Mouse (Mus musculus) gonadal fat pad, adult 2 months (tissue): ENCODE measurements around the gene Ythdf1. TPM values are rescaled to one million over a fixed set of nuclear protein-coding genes. Genes with fewer than 3 reads are reported as not detected.

Experiments
- DNase-seq: peaks from one replicate; pipeline ENCODE4 v3.0.0-alpha.2; 2012; ENCODE audit warnings: low read depth
- polyA plus RNA-seq: library from polyadenylated mRNA; depleted of rRNA; stranded (reverse); fragments of >200 nt; gene quantifications from 2 replicates; pipeline ENCODE4 v1.2.3, GENCODE M21; 2012; rRNA removed

Gene Ythdf1
- polyA plus RNA-seq: 42.2 and 45.4 TPM in 2 replicates

DNA sequence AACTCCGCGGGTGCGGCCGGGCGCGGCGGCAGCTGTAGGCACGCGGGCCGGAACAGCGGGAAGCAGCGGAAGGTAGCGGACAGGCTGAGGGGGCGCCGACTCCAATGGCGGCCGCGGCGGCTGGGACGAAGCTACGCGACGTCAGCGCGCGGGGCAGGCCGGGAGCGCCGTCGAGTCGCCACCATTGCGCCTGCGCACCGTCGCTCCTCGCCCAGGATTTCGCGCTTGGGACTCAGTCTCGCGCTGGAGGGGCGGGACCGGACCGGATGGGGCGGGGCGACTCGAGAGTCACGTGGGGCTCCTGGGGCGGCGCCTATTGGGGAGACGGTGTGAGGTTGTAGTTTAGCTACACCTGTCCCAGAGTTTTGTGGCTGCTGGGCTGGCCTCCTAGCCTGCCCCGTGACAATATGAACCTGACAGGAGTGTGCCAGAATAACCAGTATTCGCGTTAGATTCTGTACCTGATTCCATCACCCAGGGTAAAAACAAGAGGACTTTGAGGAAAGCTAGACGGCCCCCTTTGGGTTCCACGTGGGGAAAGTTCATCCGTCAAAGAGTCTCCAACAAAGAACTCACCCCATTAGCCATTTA is at the start of gene Ythdf1:
Ythdf1 (minus strand) TSS at position 140 of the 591 bp plus-strand sequence.
- DNase-seq: peak; percentile 49

DNA sequence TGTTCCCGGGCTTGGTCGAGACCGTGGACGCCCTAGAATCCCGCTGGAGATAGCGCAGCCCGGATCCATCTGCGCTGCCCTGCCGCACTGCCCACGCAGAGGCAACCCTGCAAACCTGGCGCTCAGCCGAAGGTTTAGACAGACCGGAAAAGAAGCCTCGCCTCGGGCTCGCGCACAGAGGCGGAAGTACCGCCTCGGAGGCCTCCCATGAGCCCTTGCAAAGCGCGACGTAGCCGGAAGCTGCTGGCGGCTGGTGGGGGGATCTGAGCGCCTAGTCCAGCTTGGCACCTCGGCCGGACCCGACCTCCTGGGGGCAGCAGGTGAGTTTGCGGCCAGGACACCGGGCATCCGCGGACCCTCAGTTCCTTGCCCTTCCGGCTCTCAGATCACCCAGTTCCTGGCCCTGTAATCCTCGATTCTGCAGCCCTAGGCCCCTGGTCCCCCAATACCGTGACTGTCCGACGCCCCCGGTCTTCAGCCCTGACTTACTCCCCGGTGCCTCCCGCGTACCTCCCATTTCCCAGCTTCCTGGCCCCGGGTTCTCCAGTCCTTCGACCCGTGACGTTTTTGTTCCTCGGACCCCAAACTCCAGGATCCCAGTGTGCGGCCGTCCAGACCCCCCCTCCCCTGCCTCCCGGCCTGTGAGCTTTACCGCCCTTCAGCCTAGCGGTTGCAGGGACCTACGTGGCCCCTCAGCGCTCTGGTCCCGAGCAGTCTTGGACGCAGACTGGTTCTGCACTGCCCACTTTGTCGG is 46.4 kb upstream of the Ythdf1 start, which contains the start of gene Arfgap1:
Arfgap1 (plus strand) TSS at position 216 of the 754 bp plus-strand sequence.
- peak; percentile 49 for DNase-seq

DNA sequence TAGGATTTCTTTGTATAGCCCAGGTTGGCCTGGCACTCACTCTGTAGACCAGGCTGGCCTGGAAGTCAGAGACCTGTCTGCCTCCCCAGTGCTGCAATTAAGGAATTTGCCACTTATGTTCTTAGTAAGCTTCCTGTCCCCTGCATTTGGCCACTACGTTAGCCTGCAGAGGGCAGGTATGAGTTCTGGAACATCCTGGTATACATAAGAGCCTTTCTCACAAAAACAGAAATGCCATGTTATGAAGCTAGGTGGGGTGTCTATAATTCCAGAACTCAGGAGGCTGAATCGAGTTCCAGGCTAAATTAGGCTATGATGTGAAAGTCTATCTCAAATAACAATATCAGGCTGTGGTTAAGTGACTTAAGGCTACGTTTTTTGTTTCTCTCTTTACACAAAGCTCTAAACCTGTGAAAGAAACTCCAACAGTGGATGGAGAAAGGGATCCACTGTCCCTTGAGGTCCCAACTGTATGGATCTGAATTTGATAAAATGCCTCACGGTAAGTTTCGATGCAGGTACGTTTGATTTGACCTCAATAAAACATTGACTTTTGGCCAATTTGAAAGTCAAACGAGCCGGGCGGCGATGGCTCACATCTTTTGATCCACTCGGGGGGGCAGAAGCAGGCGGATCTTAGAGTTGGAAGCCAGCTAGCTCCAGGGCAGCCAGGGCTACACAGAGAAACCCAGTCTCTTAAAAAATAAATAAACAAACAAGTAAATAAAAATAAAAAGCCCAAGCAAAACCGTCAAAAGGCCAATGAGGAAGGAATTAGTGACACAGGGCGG is 45.5 kb upstream of the Ythdf1 start:
- no peak for DNase-seq

DNA sequence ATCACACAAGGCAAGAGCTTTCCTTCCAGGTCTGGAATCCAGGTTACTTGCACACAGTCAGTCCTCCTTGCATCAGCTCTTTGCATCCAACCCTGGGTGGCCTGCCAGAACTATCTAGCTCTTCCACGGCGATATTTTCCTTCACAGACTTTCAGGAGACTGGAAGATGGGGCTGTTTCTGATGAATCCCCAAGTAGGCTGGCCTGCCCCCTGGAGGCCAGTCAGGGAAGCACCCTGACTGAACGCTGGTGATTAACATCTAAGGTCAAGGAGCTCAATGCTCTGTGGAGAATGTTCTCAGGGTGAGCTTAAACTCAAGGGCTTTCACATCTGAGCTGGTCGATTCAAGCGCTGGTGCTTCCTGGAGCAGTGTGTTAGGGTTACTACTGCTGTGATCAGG is 43.2 kb upstream of the Ythdf1 start:
- DNase-seq: no peak

GRCm38 (mm10) chr2:180962616-180963308 is 42.0 kb upstream of the Ythdf1 start:
- no peak for DNase-seq

- DNase-seq: no peak
Observed at GRCm38 (mm10) chr2:180960187-180960586, 39.4 kb upstream of the Ythdf1 start.

- no peak for DNase-seq
Observed at GRCm38 (mm10) chr2:180959605-180960004, 38.9 kb upstream of the Ythdf1 start.

DNA sequence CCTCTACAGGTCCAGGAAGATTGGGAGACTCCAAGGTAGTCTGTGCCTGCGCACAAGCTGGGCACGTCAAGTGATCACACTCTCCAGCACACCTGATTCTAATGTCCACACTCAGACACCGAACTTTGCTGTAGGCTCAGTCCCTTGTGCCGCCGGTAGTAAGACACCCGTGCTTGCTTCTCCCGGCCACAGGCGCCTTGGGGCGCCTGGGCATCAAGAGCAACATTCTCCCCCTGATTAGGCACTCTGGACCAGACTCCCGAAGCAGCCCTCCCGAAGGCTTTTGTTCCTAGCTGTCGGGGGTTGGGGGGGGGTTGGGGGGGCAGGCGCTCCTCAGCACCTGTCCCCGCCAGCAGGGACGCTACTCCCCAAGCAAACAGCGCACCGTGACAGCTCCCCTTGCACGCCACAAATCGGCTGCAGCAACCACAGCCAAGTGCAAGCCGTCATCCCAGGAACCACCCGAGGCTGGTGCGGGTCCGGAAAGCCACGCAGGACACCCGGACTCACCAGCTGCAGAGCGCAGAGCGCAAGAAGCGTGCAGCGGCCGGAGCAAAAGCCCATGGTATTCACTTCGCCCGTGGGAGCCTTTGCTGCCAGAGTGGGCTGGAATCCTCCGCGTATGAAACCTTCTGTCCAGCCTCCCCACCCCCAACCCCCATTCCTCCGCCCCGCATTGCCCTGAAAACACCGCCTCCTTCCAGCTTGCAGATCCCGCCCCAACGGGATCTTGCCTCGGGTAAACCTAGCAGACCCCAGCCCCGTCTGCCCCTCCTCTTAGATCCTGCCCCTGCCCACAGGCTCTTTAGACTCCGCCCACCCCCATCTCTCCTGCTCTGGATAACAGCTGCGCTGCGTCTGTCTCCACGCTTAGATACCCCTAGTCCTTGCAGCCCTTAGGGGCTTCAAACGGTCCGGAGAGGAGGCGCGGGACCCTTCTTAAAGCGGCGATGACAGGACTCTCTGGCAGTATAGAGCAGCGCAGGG is 33.6 kb upstream of the Ythdf1 start, which contains the start of gene Nkain4:
Nkain4 (minus strand) TSS at position 639 of the 987 bp plus-strand sequence.
- DNase-seq: no peak

- no peak for DNase-seq
Observed at GRCm38 (mm10) chr2:180953638-180954037, 32.9 kb upstream of the Ythdf1 start.

GRCm38 (mm10) chr2:180952731-180953171 is 32.0 kb upstream of the Ythdf1 start:
- no peak for DNase-seq

GRCm38 (mm10) chr2:180949947-180950346 is 29.2 kb upstream of the Ythdf1 start:
- DNase-seq: no peak

DNA sequence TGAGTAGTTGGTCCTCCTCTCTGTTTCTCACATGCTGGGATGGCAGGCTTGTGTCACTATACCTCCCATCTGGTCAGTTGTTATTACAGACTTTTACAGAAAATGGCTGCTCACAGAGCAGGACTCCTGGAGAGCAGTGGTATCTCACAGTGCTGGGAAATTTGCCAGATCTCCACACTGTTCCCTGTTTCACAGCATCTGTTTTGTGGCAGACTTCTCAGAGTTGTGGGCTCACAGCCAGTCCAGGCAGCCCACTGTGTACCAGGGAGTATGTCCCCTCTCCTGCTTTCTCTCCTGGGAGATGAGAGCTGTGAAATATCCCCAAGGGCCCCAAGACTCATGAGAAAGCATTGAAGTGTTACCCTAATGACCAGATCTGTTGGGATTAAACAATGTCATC is 21.1 kb upstream of the Ythdf1 start:
- no peak for DNase-seq

- DNase-seq: no peak
Observed at GRCm38 (mm10) chr2:180940187-180940586, 19.4 kb upstream of the Ythdf1 start.

DNA sequence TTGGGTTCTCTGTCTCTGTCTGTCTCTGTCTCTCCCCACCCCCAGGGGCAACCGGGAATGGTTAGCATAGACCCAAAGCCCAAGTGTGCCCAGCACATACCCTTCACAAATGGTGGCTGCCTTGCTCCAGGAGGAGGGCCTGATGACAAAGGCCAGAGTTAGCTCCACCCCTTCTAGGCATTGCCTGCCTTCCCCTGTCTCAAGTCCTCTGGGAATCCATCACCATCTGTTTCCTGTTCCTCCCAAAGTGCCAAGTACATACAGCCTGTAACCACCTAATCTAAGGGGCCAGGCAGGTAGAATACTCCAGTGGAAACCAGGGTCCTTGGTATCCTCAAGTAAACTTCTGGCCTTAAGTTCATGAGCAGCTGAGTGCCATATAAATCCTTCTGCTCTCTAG is 11.7 kb upstream of the Ythdf1 start:
- no peak for DNase-seq

GRCm38 (mm10) chr2:180928723-180929122 is 8.0 kb upstream of the Ythdf1 start, which contains the start of gene Birc7:
TSS of gene Birc7 (plus strand) at chr2:180929023.
- DNase-seq: no peak

DNA sequence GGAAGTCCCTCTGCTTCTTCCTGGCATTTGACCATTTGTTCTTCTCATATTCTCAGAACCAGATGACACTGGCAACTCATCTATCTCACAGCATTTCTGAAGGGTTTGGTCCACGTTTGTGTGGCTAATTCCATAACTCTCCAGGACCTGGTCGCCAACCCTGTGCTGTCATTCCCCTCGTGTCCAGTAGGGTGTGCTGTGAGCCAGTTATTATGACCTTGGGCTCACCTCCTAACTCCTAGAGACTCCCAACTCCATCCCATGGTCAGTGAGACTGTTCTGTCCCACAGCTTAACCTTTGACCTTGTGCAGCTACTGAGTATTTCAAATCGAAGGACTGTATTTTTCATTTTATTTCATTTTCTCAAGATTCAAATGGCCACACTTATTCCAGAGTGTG is 4.4 kb upstream of the Ythdf1 start:
- DNase-seq: no peak

GRCm38 (mm10) chr2:180922739-180923138 is 2.0 kb upstream of the Ythdf1 start:
- no peak for DNase-seq

DNA sequence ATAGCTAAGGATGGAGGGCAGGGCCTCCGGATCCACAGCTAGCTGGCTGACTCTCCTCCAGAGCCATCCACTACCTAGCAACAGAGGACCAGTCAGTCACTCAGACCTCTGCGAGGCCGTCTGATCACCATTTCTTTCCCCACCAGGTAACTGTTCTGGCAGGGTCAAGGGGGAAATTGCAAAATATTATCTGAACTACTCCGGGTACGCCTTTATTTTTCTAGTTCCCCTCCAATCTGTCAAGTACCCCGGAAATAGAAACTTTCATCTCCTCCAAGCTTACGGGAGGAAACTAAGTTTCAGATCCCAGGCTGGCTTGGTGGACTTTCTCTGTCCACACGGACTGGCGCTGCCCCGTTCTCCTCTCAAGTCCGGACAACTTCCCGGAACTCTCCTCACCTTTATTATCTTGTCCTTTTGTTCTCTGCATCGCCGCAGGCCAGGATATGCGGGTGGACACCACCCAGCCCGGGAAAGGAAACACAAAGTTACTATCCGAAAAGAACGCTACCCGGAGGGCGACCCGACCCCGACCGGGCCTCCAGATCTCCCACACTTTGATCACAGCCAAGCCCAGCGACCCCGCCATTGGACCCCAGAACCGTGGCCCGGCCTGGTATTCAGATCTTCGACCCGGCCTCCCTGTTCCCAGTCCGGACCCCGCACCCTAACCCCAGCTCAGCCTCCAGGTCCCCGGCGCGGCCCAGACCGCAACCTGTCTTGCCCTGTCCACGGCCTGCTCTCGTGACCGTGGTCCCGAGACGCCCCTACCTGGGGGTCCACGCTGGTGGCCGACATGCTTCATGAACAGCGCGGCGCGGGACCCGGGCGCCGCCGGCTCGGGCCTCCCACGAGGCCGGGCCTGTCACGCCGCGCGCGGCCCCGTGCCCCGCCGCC is 588 bp downstream of the Ythdf1 start:
- no peak for DNase-seq

- no peak for DNase-seq
Observed at GRCm38 (mm10) chr2:180915886-180916433, 4.8 kb downstream of the Ythdf1 start.
